Mouse (Mus musculus) ES-Bruce4 (cell line): ENCODE data around the gene Txk. TPM values are rescaled to one million over a fixed set of nuclear protein-coding genes. Genes with fewer than 3 reads are reported as not detected.

ENCODE experiments used
- H3K27ac ChIP-seq: 2 replicates; pipeline ENCODE4 v1.5.1; 2012; ENCODE audit warnings: low read length, inconsistent platforms; ENCODE audit not compliant: insufficient read depth
- H3K27me3 ChIP-seq: 2 replicates; pipeline ENCODE4 v1.6.1; 2012; ENCODE audit warnings: mild to moderate bottlenecking, low read length, inconsistent platforms; ENCODE audit not compliant: control insufficient read depth, poor library complexity, insufficient read depth, severe bottlenecking
- H3K36me3 ChIP-seq: 2 replicates; pipeline ENCODE4 v1.6.1; 2012; ENCODE audit warnings: inconsistent platforms, mild to moderate bottlenecking, low read length, moderate library complexity; ENCODE audit not compliant: control insufficient read depth, poor library complexity, insufficient read depth, severe bottlenecking
- H3K4me1 ChIP-seq: one replicate; pipeline ENCODE4 v1.8.1; 2011; ENCODE audit warnings: low read length; ENCODE audit not compliant: control insufficient read depth, insufficient read depth
- H3K4me3 ChIP-seq: 2 replicates; pipeline ENCODE4 v1.5.1; 2011; ENCODE audit warnings: low read depth, mild to moderate bottlenecking, low read length
- H3K9ac ChIP-seq: 2 replicates; pipeline ENCODE4 v1.6.1; 2012; ENCODE audit warnings: low read depth, mild to moderate bottlenecking, inconsistent platforms; ENCODE audit not compliant: poor library complexity, severe bottlenecking
- H3K9me3 ChIP-seq: replicated peaks from 2 replicates; pipeline ENCODE4 v1.6.1; 2012; ENCODE audit warnings: mild to moderate bottlenecking, low read length, inconsistent platforms; ENCODE audit not compliant: control insufficient read depth, poor library complexity, insufficient read depth, severe bottlenecking
- CTCF ChIP-seq: IDR thresholded peaks from one replicate; pipeline ENCODE4 v1.8.1; 2011; ENCODE audit warnings: low read depth, low read length
- EP300 ChIP-seq: IDR thresholded peaks from 2 replicates; pipeline ENCODE4 v1.6.1; 2011; ENCODE audit warnings: low read depth, low read length; ENCODE audit not compliant: insufficient read depth
- POLR2A ChIP-seq: IDR thresholded peaks from one replicate; pipeline ENCODE4 v1.8.1; 2011; ENCODE audit warnings: low read length; ENCODE audit not compliant: insufficient read depth
- polyA plus RNA-seq: library from polyadenylated mRNA; stranded (reverse); fragments of >200 nt; gene quantifications from 2 replicates; pipeline ENCODE4 v1.2.4, GENCODE M21; 2011; ENCODE audit warnings: low read depth; ENCODE audit not compliant: missing spikeins, insufficient read depth, insufficient read length

Txk gene
- polyA plus RNA-seq, result not detected in 2 replicates

DNA sequence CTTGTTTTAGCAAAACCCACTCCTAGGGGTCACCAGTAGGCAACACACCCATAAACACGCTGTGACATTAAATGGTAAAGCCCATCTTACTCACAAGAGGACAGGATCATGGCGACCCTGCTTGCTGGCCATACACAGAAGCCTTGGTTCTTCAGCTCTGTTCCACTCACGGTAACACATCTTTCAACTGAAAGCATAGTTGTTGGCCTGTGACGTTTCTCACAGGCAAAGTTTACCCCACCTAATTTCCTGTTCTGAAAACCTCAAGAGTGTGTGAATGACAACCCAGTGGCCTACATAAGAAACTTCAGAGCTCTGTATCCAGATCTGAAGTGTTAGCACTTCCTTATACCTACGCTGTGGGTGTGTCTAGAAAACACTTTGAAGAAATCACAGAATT is at the start of gene Txk:
TSS of gene Txk (minus strand) at position 193 of the 400 bp plus-strand sequence.
- TF ChIP-seq POLR2A, result no peak
- TF ChIP-seq EP300, result no peak
- no peak for TF ChIP-seq CTCF
- H3K9ac ChIP-seq, result no peak within 1 kb of the TSS
- H3K9me3 ChIP-seq, result no peaks in the 10 kb centered on the region
- no peaks in the 10 kb centered on the region for H3K27me3 ChIP-seq
- H3K27ac ChIP-seq, result no peak within 1 kb of the TSS
- H3K4me1 ChIP-seq, result no peaks in the 10 kb centered on the region
- H3K4me3 ChIP-seq, result no peak within 1 kb of the TSS
- no peaks in the 10 kb centered on the region for H3K36me3 ChIP-seq

DNA sequence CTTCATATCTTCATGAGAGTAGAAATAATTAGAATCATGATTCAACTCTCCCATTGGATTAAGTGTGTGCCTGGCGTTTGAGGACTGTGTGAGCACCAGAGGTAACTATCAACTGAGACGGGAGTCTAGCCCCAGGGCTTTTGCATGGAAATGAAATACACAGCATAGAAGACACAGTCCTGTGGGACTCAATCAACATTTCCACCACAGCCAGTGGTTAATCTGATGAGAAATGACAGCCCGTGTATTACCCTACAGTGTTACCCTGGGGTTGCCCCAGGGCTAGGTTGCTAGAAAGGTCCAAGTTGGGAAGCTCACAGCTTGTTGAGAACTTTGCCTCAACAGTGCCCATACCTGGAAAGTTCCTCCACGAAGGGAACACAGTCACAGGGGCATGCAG is 46.0 kb upstream of the Txk start:
- no peaks in the 10 kb centered on the region for H3K9me3 ChIP-seq
- H3K36me3 ChIP-seq, result no peaks in the 10 kb centered on the region
- TF ChIP-seq POLR2A, result no peak
- no peak for TF ChIP-seq EP300
- TF ChIP-seq CTCF, result no peak
- H3K4me1 ChIP-seq, result no peaks in the 10 kb centered on the region
- H3K4me3 ChIP-seq, result no peak overlapping the region
- H3K27ac ChIP-seq, result no peak overlapping the region
- no peaks in the 10 kb centered on the region for H3K27me3 ChIP-seq
- no peak overlapping the region for H3K9ac ChIP-seq

DNA sequence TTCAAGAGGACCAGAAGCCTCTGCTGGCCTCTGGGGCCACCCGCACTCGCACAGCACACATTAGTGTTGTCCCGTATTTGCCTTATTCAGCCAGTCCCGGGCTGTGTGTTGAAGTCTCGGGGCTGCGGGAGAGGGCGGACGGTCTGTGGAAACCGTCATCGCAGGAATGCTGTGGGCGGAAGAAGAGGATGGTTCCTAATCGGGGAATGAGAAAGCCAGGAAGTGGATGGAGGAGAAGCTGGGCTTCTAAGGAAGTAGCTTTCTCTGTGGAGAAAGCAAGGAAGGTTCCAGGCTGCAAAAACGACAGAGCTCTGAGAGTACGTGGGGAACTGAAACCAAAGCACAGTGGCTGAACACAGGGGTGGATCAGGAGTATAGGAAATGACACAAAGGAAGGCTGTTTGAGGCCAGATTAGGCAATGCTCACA is 43.6 kb upstream of the Txk start:
- Histone ChIP-seq H3K27me3 (no peaks in the 10 kb centered on the region), H3K4me3 (no peak overlapping the region), H3K36me3 (no peaks in the 10 kb centered on the region), H3K4me1 (no peaks in the 10 kb centered on the region), H3K27ac (no peak overlapping the region), H3K9me3 (no peaks in the 10 kb centered on the region), H3K9ac (no peak overlapping the region)
- no peak for TF ChIP-seq POLR2A
- no peak for TF ChIP-seq EP300
- TF ChIP-seq CTCF, result no peak

DNA sequence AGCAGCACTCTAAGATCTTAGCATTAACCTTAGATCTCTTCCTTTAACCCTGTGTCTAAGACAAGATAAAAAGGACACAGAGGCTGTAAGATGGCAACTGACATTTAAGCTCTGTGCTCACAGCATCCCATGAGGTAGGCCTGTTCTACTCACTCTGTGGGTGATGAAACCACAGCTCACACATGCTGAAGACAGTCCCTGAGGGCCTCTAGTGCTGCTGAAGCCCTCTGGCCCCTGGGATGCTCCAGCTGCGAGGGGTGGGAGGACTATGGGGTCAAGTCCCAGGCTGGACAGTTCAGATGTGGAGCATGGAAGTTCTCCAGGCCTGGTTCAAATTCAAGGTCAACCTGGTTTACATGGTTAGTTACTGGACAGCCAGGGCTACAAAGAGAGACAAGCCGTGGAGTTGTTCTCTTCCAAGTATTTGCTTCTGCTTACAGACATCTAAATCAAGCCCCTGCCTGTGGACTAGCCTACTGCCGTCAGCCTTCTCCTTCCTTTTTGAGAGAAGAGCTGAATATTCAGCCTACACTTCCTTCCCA is 40.8 kb upstream of the Txk start:
- Histone ChIP-seq H3K9ac (no peak overlapping the region), H3K27ac (no peak overlapping the region), H3K4me3 (no peak overlapping the region), H3K27me3 (no peaks in the 10 kb centered on the region), H3K36me3 (no peaks in the 10 kb centered on the region), H3K4me1 (no peaks in the 10 kb centered on the region), H3K9me3 (no peaks in the 10 kb centered on the region)
- TF ChIP-seq EP300 (no peak), CTCF (no peak), POLR2A (no peak)

DNA sequence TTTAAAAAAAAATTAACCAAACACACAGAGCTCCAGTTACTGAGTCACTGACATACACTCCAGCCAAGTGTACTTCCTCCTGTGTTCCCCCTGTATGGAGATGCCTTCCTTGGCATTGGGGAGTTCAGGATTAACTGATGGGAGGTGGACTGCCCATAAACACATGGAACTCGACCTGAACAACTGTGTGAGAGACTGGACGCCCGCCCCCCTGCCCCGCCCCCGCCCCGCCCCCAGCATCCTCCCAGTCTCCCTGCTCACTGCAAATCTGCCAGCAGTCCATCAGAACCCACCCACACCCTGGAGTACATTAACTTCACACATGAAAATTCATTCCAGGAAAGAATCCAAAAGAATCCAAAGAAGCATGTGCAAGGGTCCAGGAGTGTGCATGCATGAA is 39.2 kb upstream of the Txk start:
- Histone ChIP-seq H3K9ac (no peak overlapping the region), H3K9me3 (no peaks in the 10 kb centered on the region), H3K27me3 (no peaks in the 10 kb centered on the region), H3K36me3 (no peaks in the 10 kb centered on the region), H3K4me3 (no peak overlapping the region), H3K27ac (no peak overlapping the region), H3K4me1 (no peaks in the 10 kb centered on the region)
- TF ChIP-seq POLR2A (no peak), EP300 (no peak), CTCF (no peak)

DNA sequence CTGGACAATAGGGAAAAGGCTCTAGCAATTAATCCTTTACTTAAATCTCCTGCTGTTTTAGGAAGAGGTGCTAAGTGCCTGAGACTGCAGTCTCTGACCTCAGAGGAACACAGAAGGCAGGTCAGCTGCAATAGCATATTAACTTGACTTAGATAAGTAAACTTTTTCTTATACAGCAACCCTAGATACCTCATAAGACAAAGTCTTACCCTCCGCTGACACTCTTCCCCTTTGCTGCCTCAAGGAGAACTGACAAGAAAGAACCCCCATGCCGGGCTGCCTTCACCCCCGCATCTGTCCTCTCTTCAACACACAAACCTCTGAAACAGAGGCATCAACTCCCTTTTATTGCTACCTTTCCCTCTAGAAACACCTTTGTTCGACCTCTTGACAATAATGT is 38.8 kb upstream of the Txk start:
- H3K9ac ChIP-seq, result no peak overlapping the region
- no peaks in the 10 kb centered on the region for H3K36me3 ChIP-seq
- no peaks in the 10 kb centered on the region for H3K4me1 ChIP-seq
- no peak overlapping the region for H3K27ac ChIP-seq
- TF ChIP-seq EP300 (no peak), POLR2A (no peak), CTCF (no peak)
- H3K9me3 ChIP-seq, result no peaks in the 10 kb centered on the region
- no peaks in the 10 kb centered on the region for H3K27me3 ChIP-seq
- H3K4me3 ChIP-seq, result no peak overlapping the region
